Mouse (Mus musculus): Measurements from ENCODE around the gene Slc27a3.

DNA sequence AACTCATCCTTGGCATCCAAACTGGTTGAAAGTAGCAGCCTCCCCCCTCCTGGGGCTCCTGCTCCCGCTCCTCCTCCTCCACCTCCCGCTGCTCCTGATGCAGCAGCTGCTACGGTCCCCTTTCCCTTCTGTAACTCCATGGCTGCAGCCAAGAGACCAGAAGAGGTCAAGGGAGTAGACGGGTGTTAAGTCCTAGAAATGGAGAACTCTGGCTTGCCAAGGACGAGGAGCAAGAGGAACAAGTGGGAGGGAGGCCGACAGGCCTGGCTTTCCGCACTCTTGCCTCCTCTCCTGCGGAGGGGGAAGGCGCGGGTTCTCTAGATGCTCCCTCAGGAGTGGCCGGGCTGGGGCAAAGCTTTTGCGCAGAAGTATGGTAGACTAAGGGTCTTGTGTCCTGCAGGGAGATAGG, 43.1 kb upstream of the Slc27a3 start:
- TF ChIP-seq CTCF (IDR thresholded peaks at IDR 0.05; ENCODE audit: extremely low read depth, insufficient read length, insufficient replicate concordance, low read depth, low read length) (no peak), POLR2A (IDR thresholded peaks at IDR 0.05; ENCODE audit: low read depth, low read length) (no peak)
